Mouse (Mus musculus): ENCODE measurements around the gene Tas2r134. TPM values are rescaled to one million over a fixed set of nuclear protein-coding genes. Genes with fewer than 3 reads are reported as not detected.
A peak's percentile ranks its signal among the peaks of the same experiment; 100 is the strongest.

Tas2r134 gene
- polyA plus RNA-seq, 1 experiment = not detected

GRCm38 (mm10) chr2:51649887-51650286 lies 22.6 kb downstream of the Tas2r134 start:
- Histone ChIP-seq H3K36me3 (ENCODE audit: control insufficient read depth, insufficient read depth, low read length) (no peaks in the 10 kb centered on the region), H3K4me3 (ENCODE audit: insufficient read depth, low read depth, low read length) (no peak overlapping the region), H3K27ac (ENCODE audit: insufficient read depth, low read depth, low read length) (no peak overlapping the region), H3K27me3 (replicated peaks; ENCODE audit: control insufficient read depth, insufficient read depth, low read length) (no peaks in the 10 kb centered on the region), H3K4me1 (ENCODE audit: control insufficient read depth, insufficient read depth, low read length) (no peaks in the 10 kb centered on the region)
- TF ChIP-seq CTCF (conservative IDR thresholded peaks at IDR 0.05; ENCODE audit: insufficient read depth, insufficient read length, low read depth, low read length) (no peak), POLR2A (IDR thresholded peaks at IDR 0.05; ENCODE audit: low read depth, low read length) (no peak)
- 95% methylated on average over 1 of the region's 1 CpGs for WGBS
- DNase-seq = no peak

GRCm38 (mm10) chr2:51652086-51652485 lies 24.8 kb downstream of the Tas2r134 start:
- no peak for TF ChIP-seq POLR2A (IDR thresholded peaks at IDR 0.05; ENCODE audit: low read depth, low read length)
- no peak for TF ChIP-seq CTCF (conservative IDR thresholded peaks at IDR 0.05; ENCODE audit: insufficient read depth, insufficient read length, low read depth, low read length)
- no peak for DNase-seq

GRCm38 (mm10) chr2:51657684-51658083 lies 30.4 kb downstream of the Tas2r134 start:
- DNase-seq = no peak
- no peak overlapping the region for H3K27ac ChIP-seq (ENCODE audit: insufficient read depth, low read depth, low read length)
- H3K4me3 ChIP-seq (ENCODE audit: insufficient read depth, low read depth, low read length) = no peak overlapping the region
- WGBS = 55% methylated on average over 3 of the region's 3 CpGs
- H3K27me3 ChIP-seq (replicated peaks; ENCODE audit: control insufficient read depth, insufficient read depth, low read length) = no peaks in the 10 kb centered on the region
- H3K4me1 ChIP-seq (ENCODE audit: control insufficient read depth, insufficient read depth, low read length) = no peaks in the 10 kb centered on the region
- no peaks in the 10 kb centered on the region for H3K36me3 ChIP-seq (ENCODE audit: control insufficient read depth, insufficient read depth, low read length)
- TF ChIP-seq POLR2A (IDR thresholded peaks at IDR 0.05; ENCODE audit: low read depth, low read length) = no peak
- no peak for TF ChIP-seq CTCF (conservative IDR thresholded peaks at IDR 0.05; ENCODE audit: insufficient read depth, insufficient read length, low read depth, low read length)

More at GRCm38 (mm10) chr2:51652086-51652485, 24.8 kb downstream of the Tas2r134 start:
- 94% methylated on average over 10 of the region's 10 CpGs for WGBS
- H3K4me3 ChIP-seq (ENCODE audit: insufficient read depth, low read depth, low read length) = no peak overlapping the region
- H3K27me3 ChIP-seq (replicated peaks; ENCODE audit: control insufficient read depth, insufficient read depth, low read length) = no peaks in the 10 kb centered on the region
- H3K4me1 ChIP-seq (ENCODE audit: control insufficient read depth, insufficient read depth, low read length) = no peaks in the 10 kb centered on the region
- H3K27ac ChIP-seq (ENCODE audit: insufficient read depth, low read depth, low read length) = no peak overlapping the region
- no peaks in the 10 kb centered on the region for H3K36me3 ChIP-seq (ENCODE audit: control insufficient read depth, insufficient read depth, low read length)

GRCm38 (mm10) chr2:51658288-51658687 lies 31.0 kb downstream of the Tas2r134 start:
- H3K27me3 ChIP-seq (replicated peaks; ENCODE audit: control insufficient read depth, insufficient read depth, low read length) = no peaks in the 10 kb centered on the region
- H3K36me3 ChIP-seq (ENCODE audit: control insufficient read depth, insufficient read depth, low read length) = no peaks in the 10 kb centered on the region
- DNase-seq = no peak
- WGBS = 61% methylated on average over 5 of the region's 5 CpGs
- TF ChIP-seq POLR2A (IDR thresholded peaks at IDR 0.05; ENCODE audit: low read depth, low read length) = no peak
- no peak for TF ChIP-seq CTCF (conservative IDR thresholded peaks at IDR 0.05; ENCODE audit: insufficient read depth, insufficient read length, low read depth, low read length)
- H3K4me1 ChIP-seq (ENCODE audit: control insufficient read depth, insufficient read depth, low read length) = no peaks in the 10 kb centered on the region
- H3K4me3 ChIP-seq (ENCODE audit: insufficient read depth, low read depth, low read length) = no peak overlapping the region
- no peak overlapping the region for H3K27ac ChIP-seq (ENCODE audit: insufficient read depth, low read depth, low read length)

GRCm38 (mm10) chr2:51674321-51674720 lies 47.0 kb downstream of the Tas2r134 start:
- DNase-seq = peak; percentile 71
- Histone ChIP-seq H3K36me3 (ENCODE audit: control insufficient read depth, insufficient read depth, low read length) (no peaks in the 10 kb centered on the region), H3K27ac (ENCODE audit: insufficient read depth, low read depth, low read length) (no peak overlapping the region), H3K4me1 (ENCODE audit: control insufficient read depth, insufficient read depth, low read length) (peaks cover 7% of the 10 kb centered on the region; the same call in 1 of the 2 replicates), H3K27me3 (replicated peaks; ENCODE audit: control insufficient read depth, insufficient read depth, low read length) (no peaks in the 10 kb centered on the region), H3K4me3 (ENCODE audit: insufficient read depth, low read depth, low read length) (no peak overlapping the region)
- no peak for TF ChIP-seq POLR2A (IDR thresholded peaks at IDR 0.05; ENCODE audit: low read depth, low read length)
- TF ChIP-seq CTCF (conservative IDR thresholded peaks at IDR 0.05; ENCODE audit: insufficient read depth, insufficient read length, low read depth, low read length) = no peak
- 57% methylated on average over 2 of the region's 2 CpGs for WGBS

Measured in kidney, adult 2 months (tissue).